Mouse (Mus musculus) testis, adult 2 months (tissue): ENCODE measurements around the gene Ercc1. TPM values are rescaled to one million over a fixed set of nuclear protein-coding genes. Genes with fewer than 3 reads are reported as not detected.

Source experiments
- H3K27ac ChIP-seq: fragments of 200-500 bp; 2 replicates; pipeline ENCODE4 v1.5.1; 2012; ENCODE audit warnings: low read depth, low read length; ENCODE audit not compliant: control insufficient read depth, insufficient read depth
- H3K27me3 ChIP-seq: fragments of 200-500 bp; 2 replicates; pipeline ENCODE4 v1.6.1; 2012; ENCODE audit warnings: mild to moderate bottlenecking, low read length, moderate library complexity; ENCODE audit not compliant: control insufficient read depth, insufficient read depth
- H3K36me3 ChIP-seq: fragments of 200-500 bp; 2 replicates; pipeline ENCODE4 v1.6.1; 2012; ENCODE audit warnings: mild to moderate bottlenecking, low read length; ENCODE audit not compliant: control insufficient read depth, insufficient read depth
- H3K4me1 ChIP-seq: fragments of 200-500 bp; 2 replicates; pipeline ENCODE4 v1.6.1; 2012; ENCODE audit warnings: low read length; ENCODE audit not compliant: control insufficient read depth, insufficient read depth
- H3K4me3 ChIP-seq: fragments of 200-500 bp; 2 replicates; pipeline ENCODE4 v1.5.1; 2012; ENCODE audit warnings: low read depth, mild to moderate bottlenecking, low read length, moderate library complexity, mixed read lengths; ENCODE audit not compliant: control insufficient read depth
- CTCF ChIP-seq: fragments of 200-500 bp; IDR thresholded peaks from 2 replicates; pipeline ENCODE4 v1.5.1; 2012; ENCODE audit warnings: low read depth, mild to moderate bottlenecking, inconsistent platforms, low read length, moderate library complexity; ENCODE audit not compliant: control insufficient read depth, insufficient read depth, insufficient replicate concordance
- POLR2A ChIP-seq: fragments of 200-500 bp; IDR thresholded peaks from 2 replicates; pipeline ENCODE4 v1.6.1; 2012; ENCODE audit warnings: low read depth, mild to moderate bottlenecking, inconsistent platforms, low read length, moderate library complexity; ENCODE audit not compliant: control insufficient read depth
- polyA plus RNA-seq: library from polyadenylated mRNA; depleted of rRNA; stranded (reverse); fragments of >200 nt; gene quantifications from 2 replicates; pipeline ENCODE4 v1.2.3, GENCODE M21; 2012

Ercc1 gene
- polyA plus RNA-seq, 1 experiment = 50.1 TPM

DNA sequence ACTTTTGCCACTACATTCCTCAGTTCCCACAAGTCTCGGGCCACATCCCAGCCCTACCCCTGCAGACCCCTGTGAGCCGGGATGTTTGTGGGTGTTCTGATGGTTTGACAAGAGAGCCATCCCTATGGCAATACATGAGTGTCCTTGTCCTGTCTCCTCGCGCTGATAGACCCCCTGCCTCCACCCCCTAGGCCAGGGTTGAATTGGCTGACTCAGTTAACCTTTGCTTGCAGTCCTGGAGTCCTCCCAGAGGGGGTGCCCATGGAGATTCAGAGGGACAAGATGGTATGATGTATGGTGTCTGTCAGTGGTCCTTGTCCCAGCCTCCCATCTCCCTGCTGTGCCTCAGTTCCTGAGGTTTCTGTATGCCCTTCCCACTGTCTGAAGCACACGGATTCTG is 30.5 kb upstream of the Ercc1 start:
- H3K4me1 ChIP-seq = peaks cover 10% of the 10 kb centered on the region
- H3K27ac ChIP-seq = no peak overlapping the region
- H3K27me3 ChIP-seq = no peaks in the 10 kb centered on the region
- H3K4me3 ChIP-seq = no peak overlapping the region
- no peaks in the 10 kb centered on the region for H3K36me3 ChIP-seq
- no peak for TF ChIP-seq CTCF
- TF ChIP-seq POLR2A = no peak

DNA sequence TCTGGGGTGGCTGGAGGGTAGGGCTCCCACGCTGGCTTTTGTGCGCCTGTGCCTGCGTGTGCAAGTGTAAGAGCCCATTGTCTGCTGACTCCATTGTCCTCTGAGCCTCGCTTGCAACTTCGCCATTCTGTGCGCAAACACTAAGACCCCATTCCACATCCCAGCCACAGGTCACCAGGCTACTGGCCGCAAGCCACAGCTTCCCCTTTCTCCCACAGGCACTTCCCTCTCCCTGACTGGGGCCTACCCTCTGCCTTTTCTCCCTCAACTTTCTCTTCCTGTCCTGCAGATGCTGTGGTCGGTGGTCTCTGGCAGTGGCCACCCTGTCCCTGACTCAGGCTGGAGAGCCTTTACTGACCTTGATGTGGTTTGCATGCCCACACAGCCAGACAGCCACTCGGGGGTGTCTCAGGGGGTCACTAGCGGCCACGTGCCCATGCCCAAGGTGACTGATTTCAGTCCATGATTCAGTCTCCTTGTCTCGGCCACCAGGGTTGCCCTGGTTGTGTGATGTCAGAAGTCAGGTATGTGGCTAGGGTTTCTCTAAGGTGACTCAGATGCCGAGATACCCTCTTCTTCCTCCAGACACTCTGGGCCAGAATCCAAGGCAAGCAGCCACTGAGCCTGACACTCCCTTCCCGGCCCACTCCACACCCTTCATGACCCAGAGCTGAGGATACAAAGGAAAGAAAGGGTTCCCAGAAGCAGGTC is 28.0 kb upstream of the Ercc1 start:
- Histone ChIP-seq H3K4me3 (no peak overlapping the region), H3K27me3 (no peaks in the 10 kb centered on the region), H3K36me3 (no peaks in the 10 kb centered on the region), H3K27ac (no peak overlapping the region), H3K4me1 (peaks cover 5% of the 10 kb centered on the region)
- TF ChIP-seq CTCF (no peak), POLR2A (no peak)

DNA sequence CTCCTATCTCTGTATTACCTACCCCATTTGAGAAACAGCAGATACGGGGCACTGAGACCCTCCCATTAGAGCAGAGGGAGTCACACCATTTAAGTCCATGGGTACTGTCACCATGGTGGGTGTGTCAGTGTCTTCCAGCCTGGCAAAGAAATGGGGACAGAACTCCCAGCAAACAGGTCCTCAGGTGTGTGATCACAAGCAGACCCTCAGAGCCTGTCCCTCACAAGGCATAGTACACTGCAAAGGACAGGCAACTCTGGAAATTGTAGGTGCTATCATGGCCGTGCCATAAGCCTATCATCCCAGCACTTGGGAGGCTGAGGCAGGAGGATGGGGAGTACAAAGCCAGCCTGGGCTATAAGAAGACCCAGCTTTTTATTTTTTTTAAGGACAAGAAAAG is 26.4 kb upstream of the Ercc1 start:
- H3K27me3 ChIP-seq = no peaks in the 10 kb centered on the region
- no peak overlapping the region for H3K4me3 ChIP-seq
- H3K27ac ChIP-seq = no peak overlapping the region

GRCm38 (mm10) chr7:19318676-19319075 is 25.9 kb upstream of the Ercc1 start:
- no peak overlapping the region for H3K27ac ChIP-seq
- peaks cover 5% of the 10 kb centered on the region for H3K4me1 ChIP-seq
- H3K27me3 ChIP-seq = no peaks in the 10 kb centered on the region
- no peak overlapping the region for H3K4me3 ChIP-seq
- H3K36me3 ChIP-seq = no peaks in the 10 kb centered on the region
- TF ChIP-seq CTCF = no peak
- TF ChIP-seq POLR2A = no peak

More for the DNA sequence above, 26.4 kb upstream of the Ercc1 start:
- Histone ChIP-seq H3K4me1 (peaks cover 5% of the 10 kb centered on the region), H3K36me3 (no peaks in the 10 kb centered on the region)
- no peak for TF ChIP-seq CTCF
- no peak for TF ChIP-seq POLR2A

DNA sequence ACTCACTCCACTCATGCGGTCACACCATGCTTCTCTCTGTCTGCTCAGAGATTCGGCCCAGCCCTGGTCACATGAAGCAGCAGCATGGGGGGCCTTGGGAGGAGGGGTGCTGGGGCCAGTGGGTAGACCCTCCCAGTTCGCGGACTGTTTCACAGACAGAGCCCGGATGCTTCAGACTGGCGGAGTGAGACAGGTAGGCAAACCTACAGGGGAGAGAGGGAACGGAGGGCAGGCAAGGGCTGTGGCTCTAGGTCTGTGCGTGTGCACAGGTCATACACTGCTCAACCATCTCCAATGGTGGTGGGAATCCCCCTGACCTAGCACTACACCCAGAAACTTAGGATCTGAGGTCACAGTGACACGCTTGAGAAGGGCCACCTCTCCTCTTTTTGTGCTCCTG is 25.1 kb upstream of the Ercc1 start:
- Histone ChIP-seq H3K4me3 (peak overlapping the region; percentile 86), H3K36me3 (no peaks in the 10 kb centered on the region), H3K27me3 (no peaks in the 10 kb centered on the region), H3K27ac (peak overlapping the region; percentile 2), H3K4me1 (peaks cover 5% of the 10 kb centered on the region)
- TF ChIP-seq POLR2A = no peak
- TF ChIP-seq CTCF = no peak

DNA sequence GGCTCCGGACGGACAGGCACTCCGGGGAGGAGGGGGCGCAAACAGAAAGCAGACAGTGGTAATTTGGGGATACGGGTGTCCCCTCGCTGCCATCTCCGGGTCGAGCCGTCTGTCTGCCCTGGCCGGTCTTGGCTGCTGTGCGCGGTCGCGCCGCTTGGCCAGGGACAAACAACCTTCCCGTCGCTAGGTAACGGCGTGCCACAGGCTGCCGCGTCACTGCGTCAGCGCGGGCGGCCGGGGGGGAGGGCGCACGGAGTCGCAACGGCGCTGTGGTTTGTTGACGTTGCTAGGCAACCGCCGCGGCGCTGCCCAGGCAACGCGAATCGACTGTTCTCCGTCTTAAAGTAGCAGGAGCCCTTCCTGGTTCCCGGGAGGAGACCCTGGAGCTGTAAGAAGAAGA is 24.7 kb upstream of the Ercc1 start:
- Histone ChIP-seq H3K27me3 (no peaks in the 10 kb centered on the region), H3K27ac (peak overlapping the region; percentile 2), H3K4me1 (peaks cover 5% of the 10 kb centered on the region), H3K36me3 (no peaks in the 10 kb centered on the region), H3K4me3 (peak overlapping the region; percentile 86)
- TF ChIP-seq POLR2A (peak; percentile 68; the same call in 1 of the 2 replicates), CTCF (no peak)

- Histone ChIP-seq H3K27me3 (no peaks in the 10 kb centered on the region), H3K36me3 (no peaks in the 10 kb centered on the region), H3K4me1 (peaks cover 5% of the 10 kb centered on the region), H3K27ac (no peak overlapping the region), H3K4me3 (peak overlapping the region; percentile 86; the same call in 1 of the 2 replicates)
- TF ChIP-seq POLR2A (no peak), CTCF (no peak)
Measured at GRCm38 (mm10) chr7:19320637-19321036, 23.9 kb upstream of the Ercc1 start.

DNA sequence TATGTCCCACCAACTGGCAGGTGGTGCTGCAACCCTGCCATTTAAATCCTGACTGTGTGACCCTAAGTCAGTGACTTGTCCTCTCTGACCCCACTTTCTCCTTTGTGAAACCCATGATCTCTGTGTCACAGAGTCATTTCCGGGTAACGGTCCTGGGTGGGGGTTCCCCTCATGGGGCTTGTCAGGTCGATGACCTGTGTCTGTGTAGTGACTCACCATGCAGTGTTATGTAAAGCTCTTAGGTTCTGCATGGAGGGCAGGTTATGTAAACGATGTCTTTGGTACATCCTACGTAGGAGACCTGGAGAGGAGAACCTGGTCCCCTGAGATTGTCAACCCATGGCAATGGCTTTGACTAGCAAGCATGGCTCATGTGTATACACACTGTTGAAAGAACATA is 23.1 kb upstream of the Ercc1 start:
- no peak overlapping the region for H3K27ac ChIP-seq
- TF ChIP-seq CTCF (no peak), POLR2A (no peak)
- H3K36me3 ChIP-seq = no peaks in the 10 kb centered on the region
- H3K4me3 ChIP-seq = no peak overlapping the region
- H3K4me1 ChIP-seq = peaks cover 7% of the 10 kb centered on the region
- H3K27me3 ChIP-seq = no peaks in the 10 kb centered on the region
